Mouse (Mus musculus): ENCODE measurements at regions not wholly inside any gene's neighbourhood (a gene's known extent, or its start where the extent isn't known, plus 50 kb on each side); places are given as distances from the start of the nearest gene placed in this dataset.

GRCm38 (mm10) chrX:142537259-142537963 lies 143.8 kb upstream of the Tmem164 start:
- no peaks in the 10 kb centered on the region for H3K9me3 ChIP-seq (ENCODE audit: low read length)
- no peak for TF ChIP-seq CTCF (IDR thresholded peaks at IDR 0.05; ENCODE audit: low read depth)
- no peaks in the 10 kb centered on the region for H3K4me1 ChIP-seq (ENCODE audit: insufficient read depth, low read length)
- no peak overlapping the region for H3K4me2 ChIP-seq (ENCODE audit: low read depth, low read length)
- no peak for DNase-seq (ENCODE audit: low spot score)
- H3K27ac ChIP-seq = no peak overlapping the region
- no peak overlapping the region for H3K9ac ChIP-seq (replicated peaks; ENCODE audit: low read length)
- no peak for ATAC-seq
- H3K27me3 ChIP-seq (ENCODE audit: insufficient read depth, low read length) = no peaks in the 10 kb centered on the region
- no peak overlapping the region for H3K4me3 ChIP-seq (ENCODE audit: low read length)
- WGBS = 83% methylated on average over 5 of the region's 5 CpGs
- H3K36me3 ChIP-seq (ENCODE audit: insufficient read depth, low read length) = no peaks in the 10 kb centered on the region

GRCm38 (mm10) chrX:142540264-142540663 lies 140.9 kb upstream of the Tmem164 start:
- no peaks in the 10 kb centered on the region for H3K36me3 ChIP-seq (ENCODE audit: insufficient read depth, low read length)
- peak overlapping the region; percentile 38; the same call in 1 of the 2 replicates for H3K4me2 ChIP-seq (ENCODE audit: low read depth, low read length)
- H3K9ac ChIP-seq (replicated peaks; ENCODE audit: low read length) = no peak overlapping the region
- peak; percentile 87 for DNase-seq (ENCODE audit: low spot score)
- ATAC-seq = peak; percentile 76
- TF ChIP-seq CTCF (IDR thresholded peaks at IDR 0.05; ENCODE audit: low read depth) = peak; percentile 82
- no peaks in the 10 kb centered on the region for H3K9me3 ChIP-seq (ENCODE audit: low read length)
- no peaks in the 10 kb centered on the region for H3K4me1 ChIP-seq (ENCODE audit: insufficient read depth, low read length)
- no peak overlapping the region for H3K4me3 ChIP-seq (ENCODE audit: low read length)
- no peak overlapping the region for H3K27ac ChIP-seq
- no peaks in the 10 kb centered on the region; the same call in 1 of the 2 replicates for H3K27me3 ChIP-seq (ENCODE audit: insufficient read depth, low read length)
- 19% methylated on average over 7 of the region's 7 CpGs for WGBS

- Histone ChIP-seq H3K4me1 (ENCODE audit: insufficient read depth, low read length) (no peaks in the 10 kb centered on the region), H3K36me3 (ENCODE audit: insufficient read depth, low read length) (no peaks in the 10 kb centered on the region), H3K4me2 (ENCODE audit: low read depth, low read length) (no peak overlapping the region), H3K4me3 (ENCODE audit: low read length) (no peak overlapping the region), H3K27me3 (ENCODE audit: insufficient read depth, low read length) (no peaks in the 10 kb centered on the region), H3K27ac (no peak overlapping the region), H3K9me3 (ENCODE audit: low read length) (no peaks in the 10 kb centered on the region), H3K9ac (replicated peaks; ENCODE audit: low read length) (no peak overlapping the region)
- DNase-seq (ENCODE audit: low spot score) (no peak), ATAC-seq (no peak)
- WGBS = 72% methylated on average over 4 of the region's 4 CpGs
- TF ChIP-seq CTCF (IDR thresholded peaks at IDR 0.05; ENCODE audit: low read depth) = no peak
Measured at GRCm38 (mm10) chrX:142552196-142552595, 129.0 kb upstream of the Tmem164 start.

DNA sequence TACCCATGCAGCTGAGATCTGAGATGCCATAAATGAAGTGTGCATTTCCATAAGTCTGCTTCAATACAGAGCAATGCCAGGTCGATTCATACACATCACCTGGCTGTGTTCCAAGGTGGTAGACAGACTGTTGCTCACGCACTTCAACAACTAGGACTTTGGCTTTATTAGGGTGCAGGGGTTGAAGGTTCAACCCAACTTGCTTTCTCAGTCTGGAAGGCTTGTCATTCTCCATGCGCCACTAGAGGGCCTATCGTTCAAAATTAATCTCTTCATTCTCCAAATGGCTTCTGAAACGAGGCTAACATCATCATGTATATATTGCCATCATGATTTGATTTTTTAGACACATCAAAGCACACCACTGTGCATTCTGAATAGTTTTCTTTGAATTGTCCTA lies 127.0 kb upstream of the Tmem164 start:
- Histone ChIP-seq H3K36me3 (ENCODE audit: insufficient read depth, low read length) (no peaks in the 10 kb centered on the region), H3K27ac (no peak overlapping the region), H3K4me2 (ENCODE audit: low read depth, low read length) (no peak overlapping the region), H3K4me3 (ENCODE audit: low read length) (no peak overlapping the region), H3K9ac (replicated peaks; ENCODE audit: low read length) (no peak overlapping the region), H3K27me3 (ENCODE audit: insufficient read depth, low read length) (no peaks in the 10 kb centered on the region), H3K4me1 (ENCODE audit: insufficient read depth, low read length) (no peaks in the 10 kb centered on the region), H3K9me3 (ENCODE audit: low read length) (no peaks in the 10 kb centered on the region)
- peak; percentile 68 for TF ChIP-seq CTCF (IDR thresholded peaks at IDR 0.05; ENCODE audit: low read depth)
- DNase-seq (ENCODE audit: low spot score) = peak; percentile 50
- 22% methylated on average over 5 of the region's 5 CpGs for WGBS
- ATAC-seq = no peak

GRCm38 (mm10) chrX:142557496-142557895 lies 123.7 kb upstream of the Tmem164 start:
- no peak for TF ChIP-seq CTCF (IDR thresholded peaks at IDR 0.05; ENCODE audit: low read depth)
- 81% methylated on average over 5 of the region's 5 CpGs for WGBS
- DNase-seq (ENCODE audit: low spot score) (no peak), ATAC-seq (no peak)
- no peak overlapping the region for H3K27ac ChIP-seq
- no peaks in the 10 kb centered on the region for H3K4me1 ChIP-seq (ENCODE audit: insufficient read depth, low read length)
- no peaks in the 10 kb centered on the region for H3K27me3 ChIP-seq (ENCODE audit: insufficient read depth, low read length)
- no peaks in the 10 kb centered on the region for H3K9me3 ChIP-seq (ENCODE audit: low read length)
- H3K9ac ChIP-seq (replicated peaks; ENCODE audit: low read length) = no peak overlapping the region
- H3K4me3 ChIP-seq (ENCODE audit: low read length) = no peak overlapping the region
- H3K4me2 ChIP-seq (ENCODE audit: low read depth, low read length) = no peak overlapping the region
- no peaks in the 10 kb centered on the region for H3K36me3 ChIP-seq (ENCODE audit: insufficient read depth, low read length)

- ATAC-seq (no peak), DNase-seq (ENCODE audit: low spot score) (peak; percentile 9)
- H3K4me3 ChIP-seq (ENCODE audit: low read length) = no peak overlapping the region
- no peaks in the 10 kb centered on the region for H3K36me3 ChIP-seq (ENCODE audit: insufficient read depth, low read length)
- WGBS = 61% methylated on average over 2 of the region's 2 CpGs
- H3K27ac ChIP-seq = no peak overlapping the region
- no peak overlapping the region for H3K9ac ChIP-seq (replicated peaks; ENCODE audit: low read length)
- no peak overlapping the region for H3K4me2 ChIP-seq (ENCODE audit: low read depth, low read length)
- H3K9me3 ChIP-seq (ENCODE audit: low read length) = no peaks in the 10 kb centered on the region
- TF ChIP-seq CTCF (IDR thresholded peaks at IDR 0.05; ENCODE audit: low read depth) = peak; percentile 34
- no peaks in the 10 kb centered on the region for H3K27me3 ChIP-seq (ENCODE audit: insufficient read depth, low read length)
- H3K4me1 ChIP-seq (ENCODE audit: insufficient read depth, low read length) = no peaks in the 10 kb centered on the region
Measured at GRCm38 (mm10) chrX:142560209-142560912, 120.8 kb upstream of the Tmem164 start.

- Histone ChIP-seq H3K27ac (no peak overlapping the region), H3K9me3 (ENCODE audit: low read length) (no peaks in the 10 kb centered on the region), H3K4me1 (ENCODE audit: insufficient read depth, low read length) (no peaks in the 10 kb centered on the region), H3K4me3 (ENCODE audit: low read length) (no peak overlapping the region), H3K9ac (replicated peaks; ENCODE audit: low read length) (no peak overlapping the region), H3K27me3 (ENCODE audit: insufficient read depth, low read length) (no peaks in the 10 kb centered on the region), H3K4me2 (ENCODE audit: low read depth, low read length) (no peak overlapping the region), H3K36me3 (ENCODE audit: insufficient read depth, low read length) (no peaks in the 10 kb centered on the region)
- 83% methylated on average over 5 of the region's 5 CpGs for WGBS
- no peak for DNase-seq (ENCODE audit: low spot score)
- no peak for TF ChIP-seq CTCF (IDR thresholded peaks at IDR 0.05; ENCODE audit: low read depth)
- no peak for ATAC-seq
Measured at GRCm38 (mm10) chrX:142561788-142562187, 119.4 kb upstream of the Tmem164 start.

Measured in hindbrain, postnatal 0 days (tissue).